Comparison of ENCODE assay signal across 8 mouse cellular contexts in the genomic region with DNA sequence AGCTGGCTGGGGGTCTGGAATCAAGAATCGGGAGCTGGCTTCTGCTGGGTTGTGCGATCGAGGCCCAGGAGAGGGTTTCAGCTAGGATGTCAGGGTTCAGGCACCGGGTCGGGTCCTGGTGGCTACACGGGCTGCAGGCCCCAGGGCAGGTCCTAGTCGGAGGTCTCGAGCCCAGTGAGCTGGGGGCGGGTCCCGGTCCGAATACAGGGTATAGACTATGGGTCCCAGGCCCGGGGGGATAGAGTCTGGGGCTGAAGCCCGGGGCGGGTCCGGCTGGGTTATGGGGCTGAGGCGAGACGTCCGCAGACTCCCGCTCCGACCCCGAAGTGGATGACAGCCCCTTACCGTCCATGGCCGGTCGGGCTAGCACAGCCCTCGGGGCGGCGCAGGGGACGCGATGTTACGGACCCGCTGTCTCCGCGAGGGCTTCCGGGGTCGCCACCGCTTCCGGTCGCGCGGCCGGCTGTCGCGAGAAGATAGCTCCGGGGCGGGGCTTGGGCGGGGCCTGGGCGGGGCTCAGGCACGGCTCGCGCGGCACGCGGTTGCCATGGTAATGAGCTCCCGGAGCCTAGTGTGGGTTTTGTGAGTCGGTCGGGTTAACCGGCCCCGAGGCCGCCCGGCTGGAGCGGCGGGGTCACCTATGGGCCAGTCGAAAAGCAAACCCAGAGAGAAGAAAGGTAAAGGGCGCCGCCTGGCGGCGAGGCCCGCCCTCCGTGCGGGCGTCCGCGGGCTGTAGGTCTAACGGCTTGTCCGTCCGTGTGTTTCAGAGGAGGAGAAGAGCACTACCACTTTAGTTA. TPM values are rescaled to one million over a fixed set of nuclear protein-coding genes. Genes with fewer than 3 reads are reported as not detected.
DNase-seq lines count a peak whose midpoint lies in the region; ATAC-seq and TF ChIP-seq lines count a peak whose summit lies in the region.

A gene (minus strand): TSS at position 443 of the 797 bp plus-strand sequence.
A gene (plus strand): TSS at position 512 of the 797 bp plus-strand sequence.

- H3K4me3 ChIP-seq in gastrocnemius, adult 2 months: peak within 1 kb of the TSS; percentile 81
- H3K4me3 ChIP-seq in hindbrain, postnatal 0 days (ENCODE audit: low read length): peak within 1 kb of the TSS; percentile 97

- peak within 1 kb of the TSS; percentile 99 for H3K9ac ChIP-seq in hindbrain, postnatal 0 days (replicated peaks; ENCODE audit: low read length)

- ATAC-seq in common myeloid progenitor, adult 5-6 weeks (replicated peaks; ENCODE audit: low read depth, poor library complexity, severe bottlenecking): peak; percentile 85
- peak; percentile 96 for ATAC-seq in hindbrain, postnatal 0 days
- peak; percentile 90 for ATAC-seq in megakaryocyte progenitor cell, adult 5-6 weeks (replicated peaks; ENCODE audit: poor library complexity)

- no peaks in the 10 kb centered on the region for H3K9me3 ChIP-seq in hindbrain, postnatal 0 days (ENCODE audit: low read length)

- intact Hi-C loops in gastrocnemius, adult 2 months (cut with DNase I): loop anchor here (5.0 kb wide), 1 partner anchor 110 kb away; a partner anchor contains a TSS
- intact Hi-C loops in left cerebral cortex, postnatal 10 days (cut with DNase I): no loop called here

- peak; percentile 89 for DNase-seq in adipocyte (ENCODE audit: low spot score)
- peak; percentile 91 for DNase-seq in gastrocnemius, adult 2 months
- peak; percentile 96 for DNase-seq in hindbrain, postnatal 0 days (ENCODE audit: low spot score)
- DNase-seq in left cerebral cortex, postnatal 10 days (ENCODE audit: extremely low spot score in 1 of 2, low spot score in 2 of 2): peak; percentile 89 to 94
- DNase-seq in right cerebral cortex, postnatal 10 days (ENCODE audit: low spot score in 2 of 2): peak; percentile 93 to 95
- DNase-seq in urinary bladder, postnatal 25 days (ENCODE audit: low spot score): peak; percentile 84

- peak within 1 kb of the TSS; percentile 95 for H3K4me2 ChIP-seq in hindbrain, postnatal 0 days (ENCODE audit: low read depth, low read length)

- H3K4me1 ChIP-seq in hindbrain, postnatal 0 days (ENCODE audit: insufficient read depth, low read length): peaks cover 13% of the 10 kb centered on the region

- WGBS in hindbrain, postnatal 0 days: under 1% methylated on average over 76 of the region's 76 CpGs

- H3K36me3 ChIP-seq in hindbrain, postnatal 0 days (ENCODE audit: insufficient read depth, low read length): peaks cover 22% of the 10 kb centered on the region; the same call in 1 of the 2 replicates

- TF ChIP-seq CTCF in gastrocnemius, adult 2 months (IDR thresholded peaks at IDR 0.05): peak; percentile 95
- peak; percentile 66 for TF ChIP-seq CTCF in hindbrain, postnatal 0 days (IDR thresholded peaks at IDR 0.05; ENCODE audit: low read depth)

- peak within 1 kb of the TSS; percentile 94 for H3K27ac ChIP-seq in gastrocnemius, adult 2 months
- peak within 1 kb of the TSS; percentile 78 for H3K27ac ChIP-seq in hindbrain, postnatal 0 days

- no peaks in the 10 kb centered on the region for H3K27me3 ChIP-seq in hindbrain, postnatal 0 days (ENCODE audit: insufficient read depth, low read length)

RNA-seq across cellular contexts. Expression of the first gene that starts in this region (rescaled TPM):
- total RNA-seq in common myeloid progenitor, adult 5-6 weeks (2017): 23.5 and 26.8 TPM in 2 replicates
- 10 to 100 TPM; 42.6 to 43.8 TPM for total RNA-seq in gastrocnemius, adult 2 months (2021)
- total RNA-seq in hindbrain, postnatal 0 days (2014; rRNA removed): 193 and 194 TPM in 2 replicates
- 203 and 208 TPM in 2 replicates for polyA plus RNA-seq in hindbrain, postnatal 0 days (2015; fragmentation: Nextera tagmentation; extraction: Ambion mirVana)
- 100 to 1,000 TPM; 111 to 130 TPM for total RNA-seq in left cerebral cortex, postnatal 10 days (2021)
- total RNA-seq in megakaryocyte progenitor cell, adult 5-6 weeks (2015): 11.6 and 18.4 TPM in 2 replicates
- 24.5 and 26.7 TPM in 2 replicates for total RNA-seq in megakaryocyte progenitor cell, adult 5-6 weeks (2017)

RNA-seq across cellular contexts. Expression of the second gene that starts in this region (rescaled TPM):
- total RNA-seq in common myeloid progenitor, adult 5-6 weeks (2017): 0.59 and 3.6 TPM in 2 replicates
- 1 to 10 TPM; 1.2 to 1.8 TPM for total RNA-seq in gastrocnemius, adult 2 months (2021)
- total RNA-seq in hindbrain, postnatal 0 days (2014; rRNA removed): 3.3 and 5.5 TPM in 2 replicates
- 8.0 and 8.3 TPM in 2 replicates for polyA plus RNA-seq in hindbrain, postnatal 0 days (2015; fragmentation: Nextera tagmentation; extraction: Ambion mirVana)
- 1 to 10 TPM; 6.3 to 7.5 TPM for total RNA-seq in left cerebral cortex, postnatal 10 days (2021)
- total RNA-seq in megakaryocyte progenitor cell, adult 5-6 weeks (2015): 0.37 and 0.51 TPM in 2 replicates
- total RNA-seq in megakaryocyte progenitor cell, adult 5-6 weeks (2017): 1.9 and 5.0 TPM in 2 replicates

Comparison
In these comparisons a context has a peak if more than half of its experiments do, and no peak if none do; other contexts are left out.
1. Peak in every context shown above with its lines: DNase-seq, ATAC-seq, H3K4me3 ChIP-seq and H3K27ac ChIP-seq.